ENCODE assay signal across 8 mouse cellular contexts in the genomic region with DNA sequence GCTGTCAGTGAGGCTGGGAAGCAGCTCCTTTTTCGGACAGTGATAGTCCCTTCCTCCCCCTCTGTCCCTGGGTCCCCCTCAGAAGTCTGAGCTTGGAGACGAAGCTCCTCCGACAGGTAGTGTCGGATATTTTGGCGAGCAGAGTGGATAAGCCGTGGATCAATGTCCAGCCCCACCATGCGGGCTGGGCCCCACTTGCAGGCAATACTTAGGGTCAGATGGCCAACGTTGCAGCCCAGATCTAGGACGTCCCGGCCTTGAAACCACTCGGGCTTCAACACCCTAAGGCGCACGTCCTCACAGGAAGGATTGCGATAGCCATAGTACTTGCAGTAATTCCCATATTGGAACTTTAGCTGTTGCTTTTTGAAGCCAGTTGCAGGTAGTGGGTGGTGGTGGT. TPM values are rescaled to one million over a fixed set of nuclear protein-coding genes. Genes with fewer than 3 reads are reported as not detected.
A peak's percentile ranks its signal among the peaks of the same experiment; 100 is the strongest.
DNase-seq lines count a peak whose midpoint lies in the region; ATAC-seq and TF ChIP-seq lines count a peak whose summit lies in the region.

No protein-coding gene starts in this region.

- peak overlapping the region; percentile 77 for H3K4me2 ChIP-seq in kidney, embryonic 14.5 days (replicated peaks; ENCODE audit: low read depth, low read length)
- peak overlapping the region; percentile 78 for H3K4me2 ChIP-seq in hindbrain, embryonic 12.5 days (replicated peaks)
- peak overlapping the region; percentile 80 for H3K4me2 ChIP-seq in midbrain, embryonic 12.5 days (replicated peaks)

- H3K9ac ChIP-seq in kidney, embryonic 14.5 days (ENCODE audit: low read depth, low read length) = peak overlapping the region; percentile 97; the same call in 1 of the 2 replicates
- H3K9ac ChIP-seq in hindbrain, embryonic 12.5 days = peak overlapping the region; percentile 97
- H3K9ac ChIP-seq in midbrain, embryonic 12.5 days (replicated peaks) = peak overlapping the region; percentile 97

- H3K27me3 ChIP-seq in kidney, embryonic 14.5 days (ENCODE audit: control insufficient read depth, insufficient read depth, low read length) = no peaks in the 10 kb centered on the region
- peaks cover 3% of the 10 kb centered on the region; the same call in 1 of the 2 replicates for H3K27me3 ChIP-seq in hindbrain, embryonic 12.5 days
- H3K27me3 ChIP-seq in midbrain, embryonic 12.5 days = peaks cover 14% of the 10 kb centered on the region

- DNase-seq in kidney, adult 8-10 months = no peak
- DNase-seq in urinary bladder, postnatal 25 days (ENCODE audit: low spot score) = no peak
- DNase-seq in thymus, postnatal 14 days = no peak
- no peak for DNase-seq in layer of hippocampus, adult 9-11 months

- no peaks in the 10 kb centered on the region for H3K9me3 ChIP-seq in kidney, embryonic 14.5 days (ENCODE audit: control insufficient read depth, low read length)
- no peaks in the 10 kb centered on the region for H3K9me3 ChIP-seq in hindbrain, embryonic 12.5 days (replicated peaks)
- no peaks in the 10 kb centered on the region for H3K9me3 ChIP-seq in midbrain, embryonic 12.5 days

- peaks cover 28% of the 10 kb centered on the region for H3K4me1 ChIP-seq in kidney, embryonic 14.5 days (ENCODE audit: control insufficient read depth, insufficient read depth, low read length)
- H3K4me1 ChIP-seq in bone marrow, adult 2 months (ENCODE audit: control insufficient read depth, insufficient read depth, low read length) = peaks cover 10% of the 10 kb centered on the region
- peaks cover 58% of the 10 kb centered on the region for H3K4me1 ChIP-seq in hindbrain, embryonic 12.5 days
- peaks cover 50% of the 10 kb centered on the region for H3K4me1 ChIP-seq in midbrain, embryonic 12.5 days

- TF ChIP-seq POLR2A in bone marrow, adult 2 months (IDR thresholded peaks at IDR 0.05; ENCODE audit: borderline replicate concordance, control insufficient read depth, low read depth, low read length) = no peak

- no peak overlapping the region for H3K27ac ChIP-seq in kidney, embryonic 14.5 days (ENCODE audit: low read depth, low read length)
- peak overlapping the region; percentile 94; the same call in 1 of the 2 replicates for H3K27ac ChIP-seq in bone marrow, adult 2 months (ENCODE audit: control insufficient read depth, insufficient read depth, low read depth, low read length, poor library complexity)
- no peak overlapping the region for H3K27ac ChIP-seq in hindbrain, embryonic 12.5 days
- H3K27ac ChIP-seq in midbrain, embryonic 12.5 days (replicated peaks) = peak overlapping the region; percentile 98; the same call in 1 of the 2 replicates

- no peak for TF ChIP-seq CTCF in bone marrow, adult 2 months (IDR thresholded peaks at IDR 0.05; ENCODE audit: control insufficient read depth, insufficient read depth, low read length)

- H3K36me3 ChIP-seq in kidney, embryonic 14.5 days (ENCODE audit: control insufficient read depth, insufficient read depth, low read length) = peaks cover 49% of the 10 kb centered on the region
- peaks cover 44% of the 10 kb centered on the region for H3K36me3 ChIP-seq in hindbrain, embryonic 12.5 days
- H3K36me3 ChIP-seq in midbrain, embryonic 12.5 days = peaks cover 46% of the 10 kb centered on the region

- ATAC-seq in kidney, embryonic 14.5 days (ENCODE audit: low FRiP score, low TSS enrichment) = no peak
- no peak for ATAC-seq in hindbrain, embryonic 12.5 days (ENCODE audit: low FRiP score)
- no peak for ATAC-seq in midbrain, embryonic 12.5 days (ENCODE audit: low FRiP score, low read depth)

- peak overlapping the region; percentile 87 for H3K4me3 ChIP-seq in kidney, embryonic 14.5 days (ENCODE audit: low read length)
- peak overlapping the region; percentile 79 for H3K4me3 ChIP-seq in bone marrow, adult 2 months (replicated peaks; ENCODE audit: control insufficient read depth, low read depth, low read length)
- H3K4me3 ChIP-seq in hindbrain, embryonic 12.5 days = peak overlapping the region; percentile 90
- peak overlapping the region; percentile 79 for H3K4me3 ChIP-seq in midbrain, embryonic 12.5 days

- 77% methylated on average over 14 of the region's 14 CpGs for WGBS in kidney, embryonic 14.5 days
- 67% methylated on average over 14 of the region's 14 CpGs for WGBS in bone marrow, adult 2 months
- WGBS in hindbrain, embryonic 12.5 days = 83% methylated on average over 14 of the region's 14 CpGs
- WGBS in midbrain, embryonic 12.5 days = 89% methylated on average over 14 of the region's 14 CpGs

RNA-seq across cellular contexts. Expression of a gene that starts 2.9 kb away (rescaled TPM):
- 11.8 and 16.4 TPM in 2 replicates for polyA plus RNA-seq in kidney, embryonic 14.5 days (2014; fragmentation: Nextera tagmentation; extraction: Ambion mirVana)
- 25.6 and 45.6 TPM in 2 replicates for polyA plus RNA-seq in bone marrow, adult 2 months (2011; ENCODE audit: insufficient read depth, insufficient read length, low replicate concordance, missing spikeins)
- 11.0 and 14.8 TPM in 2 replicates for polyA plus RNA-seq in hindbrain, embryonic 12.5 days (2016; fragmentation: Nextera tagmentation; extraction: Ambion mirVana)
- 12.1 and 13.7 TPM in 2 replicates for polyA plus RNA-seq in midbrain, embryonic 12.5 days (2016; fragmentation: Nextera tagmentation; extraction: Ambion mirVana)

RNA-seq across cellular contexts. Expression of a gene that starts 3.1 kb away (rescaled TPM):
- 21.8 and 27.4 TPM in 2 replicates for polyA plus RNA-seq in kidney, embryonic 14.5 days (2014; fragmentation: Nextera tagmentation; extraction: Ambion mirVana)
- polyA plus RNA-seq in bone marrow, adult 2 months (2011; ENCODE audit: insufficient read depth, insufficient read length, low replicate concordance, missing spikeins) = 9.5 and 18.7 TPM in 2 replicates
- polyA plus RNA-seq in hindbrain, embryonic 12.5 days (2016; fragmentation: Nextera tagmentation; extraction: Ambion mirVana) = 19.5 and 20.1 TPM in 2 replicates
- 14.9 and 17.9 TPM in 2 replicates for polyA plus RNA-seq in midbrain, embryonic 12.5 days (2016; fragmentation: Nextera tagmentation; extraction: Ambion mirVana)

RNA-seq across cellular contexts. Expression of a gene that starts 5.9 kb away (rescaled TPM):
- 41.6 and 54.8 TPM in 2 replicates for polyA plus RNA-seq in kidney, embryonic 14.5 days (2014; fragmentation: Nextera tagmentation; extraction: Ambion mirVana)
- 52.6 and 130 TPM in 2 replicates for polyA plus RNA-seq in bone marrow, adult 2 months (2011; ENCODE audit: insufficient read depth, insufficient read length, low replicate concordance, missing spikeins)
- polyA plus RNA-seq in hindbrain, embryonic 12.5 days (2016; fragmentation: Nextera tagmentation; extraction: Ambion mirVana) = 55.1 and 59.7 TPM in 2 replicates
- 67.7 and 73.0 TPM in 2 replicates for polyA plus RNA-seq in midbrain, embryonic 12.5 days (2016; fragmentation: Nextera tagmentation; extraction: Ambion mirVana)

RNA-seq across cellular contexts. Expression of a gene that starts 39.0 kb away (rescaled TPM):
- 104 and 121 TPM in 2 replicates for polyA plus RNA-seq in kidney, embryonic 14.5 days (2014; fragmentation: Nextera tagmentation; extraction: Ambion mirVana)
- polyA plus RNA-seq in bone marrow, adult 2 months (2011; ENCODE audit: insufficient read depth, insufficient read length, low replicate concordance, missing spikeins) = 143 and 144 TPM in 2 replicates
- 81.8 and 82.9 TPM in 2 replicates for polyA plus RNA-seq in hindbrain, embryonic 12.5 days (2016; fragmentation: Nextera tagmentation; extraction: Ambion mirVana)
- 68.4 and 71.4 TPM in 2 replicates for polyA plus RNA-seq in midbrain, embryonic 12.5 days (2016; fragmentation: Nextera tagmentation; extraction: Ambion mirVana)

RNA-seq across cellular contexts. Expression of a gene that starts 43.1 kb away (rescaled TPM):
- 0.56 and 1.1 TPM in 2 replicates for polyA plus RNA-seq in kidney, embryonic 14.5 days (2014; fragmentation: Nextera tagmentation; extraction: Ambion mirVana)
- polyA plus RNA-seq in bone marrow, adult 2 months (2011; ENCODE audit: insufficient read depth, insufficient read length, low replicate concordance, missing spikeins) = 1.2 and 1.9 TPM in 2 replicates
- 20.9 and 22.2 TPM in 2 replicates for polyA plus RNA-seq in hindbrain, embryonic 12.5 days (2016; fragmentation: Nextera tagmentation; extraction: Ambion mirVana)
- 22.1 TPM in 2 replicates for polyA plus RNA-seq in midbrain, embryonic 12.5 days (2016; fragmentation: Nextera tagmentation; extraction: Ambion mirVana)

Comparison
In these comparisons a context has a peak if more than half of its experiments do, and no peak if none do; other contexts are left out.
1. H3K27ac ChIP-seq: peak in bone marrow, adult 2 months (single experiment) and midbrain, embryonic 12.5 days (single experiment); none in kidney, embryonic 14.5 days (single experiment) and hindbrain, embryonic 12.5 days (single experiment).
2. Peak in every context shown above with its lines, with median percentiles within 50 percentile points of each other: H3K4me2 ChIP-seq, H3K4me3 ChIP-seq and H3K9ac ChIP-seq.